Mouse (Mus musculus): ENCODE measurements around the gene Rbm14.

Gene Rbm14

DNA sequence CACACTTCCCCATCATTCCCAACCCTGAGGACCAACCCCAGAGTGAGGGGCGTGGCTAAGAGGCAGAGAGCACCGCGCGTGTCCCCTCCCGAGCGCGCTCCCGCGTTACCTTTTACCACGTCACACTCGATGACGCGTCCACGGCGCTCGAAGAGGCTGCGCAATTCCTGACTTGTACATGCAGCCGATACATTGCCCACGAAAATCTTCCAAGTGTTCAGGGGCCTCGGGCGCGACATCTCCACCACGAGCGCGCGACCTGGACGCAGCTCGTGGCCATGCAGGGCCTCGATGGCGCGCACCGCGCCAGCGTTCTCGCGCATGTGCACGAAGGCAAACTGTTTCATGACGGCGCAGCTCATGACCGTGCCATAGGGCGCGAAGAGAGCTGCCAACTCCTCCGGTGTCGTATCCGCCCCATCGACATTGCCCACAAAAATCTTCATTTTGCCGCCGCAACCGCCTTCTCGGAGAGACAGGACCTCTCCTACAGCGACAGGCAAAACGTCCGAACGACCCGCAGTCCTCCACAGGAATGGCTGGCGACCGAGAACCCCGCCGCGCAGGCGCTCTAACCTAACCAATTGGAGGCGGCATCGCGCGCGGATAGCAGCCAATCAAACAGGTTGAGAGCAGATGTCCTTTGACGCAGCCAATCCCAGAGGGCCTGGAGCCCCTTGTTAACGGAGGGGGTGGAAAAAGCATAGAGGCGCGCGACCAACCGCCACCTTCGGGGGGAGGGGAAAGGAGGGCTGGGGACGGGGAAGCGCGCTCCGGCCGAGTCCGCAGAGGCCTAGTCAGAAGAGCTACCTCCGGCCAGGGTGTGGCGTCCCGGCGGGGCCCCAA is at the start of gene Rbm14, which contains the start of gene Gm21992:
Rbm14 (minus strand) TSS at position 572 of the 846 bp plus-strand sequence.
Gm21992 (minus strand) TSS at position 550 of the 846 bp plus-strand sequence.
- peak; percentile 98 to 99 for DNase-seq (ENCODE audit: low spot score in 2 of 2)

DNA sequence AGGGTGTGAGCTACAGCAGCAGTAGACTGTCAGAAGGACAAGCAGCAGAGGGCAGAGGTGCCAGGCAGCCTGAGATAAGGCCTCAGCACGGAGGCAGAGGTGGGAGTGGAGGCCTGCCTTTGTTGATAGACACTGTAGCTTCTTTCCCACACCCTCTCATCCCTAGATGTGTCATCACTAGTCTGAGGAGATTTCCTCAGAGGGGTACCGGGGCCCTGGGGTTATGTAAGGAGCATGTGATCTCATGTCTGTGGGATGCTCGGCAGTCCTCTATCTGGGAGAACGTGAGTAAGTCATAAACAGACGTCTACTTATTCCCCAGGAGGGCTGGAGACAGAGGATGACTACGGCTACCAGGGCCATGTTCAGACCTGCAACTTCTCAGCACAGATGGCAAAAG is 47.6 kb upstream of the Rbm14 start:
- peak; percentile 64 to 74 for DNase-seq (ENCODE audit: low spot score in 2 of 2)

DNA sequence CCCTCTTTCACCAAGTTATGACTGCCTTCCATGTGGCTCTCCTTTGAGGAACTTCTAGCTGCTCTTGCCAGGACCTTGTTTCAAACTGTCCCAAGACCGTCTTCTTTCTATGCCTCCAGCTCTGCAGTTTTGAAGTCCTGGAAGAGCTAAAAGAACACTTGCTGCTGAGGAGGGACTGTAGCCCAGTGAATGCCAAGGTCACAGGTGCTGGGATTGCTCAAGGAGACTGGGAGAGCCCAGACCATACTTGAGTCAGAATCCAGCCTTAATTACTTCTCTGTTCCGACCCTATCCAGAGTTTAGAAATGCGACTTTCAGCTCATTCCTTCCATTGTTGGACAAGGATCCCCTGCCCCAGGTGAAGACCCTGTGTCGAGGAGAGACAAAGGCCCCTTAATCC is 44.5 kb upstream of the Rbm14 start:
- DNase-seq (ENCODE audit: low spot score in 2 of 2), result no peak

DNA sequence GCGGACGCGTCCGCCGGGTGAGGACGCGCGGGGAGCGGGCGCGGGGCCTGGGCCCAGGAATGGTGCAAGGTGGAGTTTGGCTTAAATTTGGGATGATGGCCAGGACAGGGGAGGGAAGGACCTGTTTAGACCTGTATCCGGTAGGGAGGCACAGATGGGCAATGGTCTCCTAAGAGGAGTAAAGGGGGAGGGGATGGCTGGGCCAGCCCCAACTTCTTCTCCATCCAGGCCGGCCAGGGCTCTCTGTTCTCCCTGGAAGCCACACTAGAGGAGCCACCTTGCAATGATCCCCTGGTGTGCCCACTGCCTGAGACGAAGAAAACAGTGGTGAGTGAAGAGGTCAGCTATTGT is 44.0 kb upstream of the Rbm14 start:
- no peak for DNase-seq (ENCODE audit: low spot score in 2 of 2)

DNA sequence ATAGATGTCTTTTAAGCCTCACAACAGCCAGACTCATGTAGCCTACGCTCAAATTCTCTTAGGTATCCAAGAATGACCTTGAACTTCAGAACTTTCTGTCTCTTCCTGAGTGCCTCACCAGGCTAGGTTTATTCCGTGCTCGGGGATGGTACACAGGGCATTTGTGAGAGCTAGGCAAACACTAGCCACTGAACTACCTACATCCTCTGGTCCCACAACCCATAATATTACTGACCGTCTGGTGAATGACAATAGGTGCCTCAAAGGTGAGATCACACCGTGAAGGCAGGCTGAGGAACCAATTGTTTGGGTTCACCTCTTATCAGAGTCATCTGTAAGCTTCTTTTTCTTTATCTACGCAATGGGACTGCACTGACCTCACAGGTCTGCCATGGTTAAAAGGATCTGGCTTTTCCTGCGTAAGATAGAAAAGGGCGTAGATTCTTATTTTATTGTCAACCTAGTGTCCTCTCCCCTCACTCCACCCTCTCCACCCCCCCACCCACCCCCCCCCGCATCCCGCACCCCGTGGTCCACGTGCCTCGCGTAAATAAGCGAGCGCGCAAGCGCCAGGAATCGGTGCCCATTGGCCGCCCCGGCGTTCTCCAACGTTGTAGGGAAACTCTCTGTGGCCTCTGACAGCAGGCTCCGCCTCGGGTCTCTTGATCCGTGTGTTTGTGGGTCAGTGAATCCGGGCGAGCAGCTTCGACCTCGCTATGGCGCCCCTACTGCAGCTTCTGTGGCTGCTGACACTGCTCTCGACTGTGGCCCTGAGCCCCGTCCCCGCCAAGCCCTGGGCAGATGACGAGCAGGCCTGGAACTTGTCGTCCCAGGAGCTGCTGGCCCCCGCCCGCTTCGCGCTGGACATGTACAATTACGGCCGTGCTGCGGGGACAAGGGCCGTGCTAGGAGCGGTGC is 43.4 kb upstream of the Rbm14 start, which contains the start of gene Ctsf:
Ctsf (plus strand) TSS at position 579 of the 918 bp plus-strand sequence.
- peak; percentile 43 to 71 for DNase-seq (ENCODE audit: low spot score in 2 of 2)

DNA sequence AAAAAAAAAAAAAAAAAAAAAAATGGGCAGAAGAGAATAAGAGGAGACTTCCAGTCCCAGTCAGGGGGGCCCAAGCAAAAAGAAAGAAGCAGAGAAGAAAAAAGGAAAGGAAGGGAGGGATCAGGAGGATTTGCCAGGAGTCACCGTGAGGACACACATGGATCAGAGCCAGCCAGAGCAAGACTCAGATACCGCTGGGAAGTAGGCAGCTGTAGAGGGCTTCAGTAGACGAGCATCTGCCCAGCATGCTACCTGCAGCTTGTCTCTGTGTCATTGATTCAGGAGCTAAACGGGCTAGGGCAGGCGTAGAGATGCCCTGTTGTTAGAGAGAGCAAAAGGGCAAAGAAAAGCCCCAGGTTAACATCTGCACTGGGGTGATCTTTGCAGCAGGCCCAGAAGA is 38.8 kb upstream of the Rbm14 start:
- no peak for DNase-seq (ENCODE audit: low spot score in 2 of 2)

DNA sequence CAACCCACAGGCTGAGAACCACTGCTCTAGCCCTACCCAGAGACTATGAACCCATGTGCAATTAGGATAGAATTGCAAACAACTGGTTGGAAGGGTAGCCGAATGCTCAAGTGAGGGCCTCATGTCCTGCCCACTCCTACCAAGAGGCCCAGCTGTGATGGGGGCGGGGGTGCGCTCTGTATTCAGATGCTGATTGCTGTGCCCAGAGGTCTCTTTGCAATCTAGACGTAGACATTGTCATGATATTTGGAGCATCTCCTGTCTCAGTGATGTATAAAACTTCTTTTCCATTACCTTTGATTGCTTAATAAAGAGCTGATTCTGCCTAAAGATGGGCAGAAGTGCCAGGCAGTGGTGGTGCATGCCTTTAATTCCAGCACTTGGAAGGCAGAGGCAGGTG is 38.4 kb upstream of the Rbm14 start:
- DNase-seq (ENCODE audit: low spot score in 2 of 2), result no peak

DNA sequence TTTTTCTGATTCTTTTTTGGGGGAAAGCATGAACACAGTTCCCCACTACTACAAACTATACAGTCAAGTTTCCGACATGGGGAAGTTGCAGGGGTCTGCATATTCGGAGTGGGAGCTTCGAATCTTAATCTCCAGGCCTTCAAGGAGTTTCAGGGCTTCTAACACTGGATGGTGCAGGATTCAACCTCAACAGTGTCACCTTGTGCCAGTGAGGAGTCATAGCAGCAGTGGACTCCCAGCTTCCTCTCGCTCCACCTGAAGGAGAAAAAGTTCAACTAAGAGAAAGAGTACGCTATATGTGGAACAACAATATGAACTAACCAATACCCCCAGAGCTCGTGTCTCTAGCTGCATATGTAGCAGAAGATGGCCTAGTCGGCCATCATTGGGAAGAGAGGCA is 36.1 kb upstream of the Rbm14 start:
- DNase-seq (ENCODE audit: low spot score in 2 of 2), result no peak

DNA sequence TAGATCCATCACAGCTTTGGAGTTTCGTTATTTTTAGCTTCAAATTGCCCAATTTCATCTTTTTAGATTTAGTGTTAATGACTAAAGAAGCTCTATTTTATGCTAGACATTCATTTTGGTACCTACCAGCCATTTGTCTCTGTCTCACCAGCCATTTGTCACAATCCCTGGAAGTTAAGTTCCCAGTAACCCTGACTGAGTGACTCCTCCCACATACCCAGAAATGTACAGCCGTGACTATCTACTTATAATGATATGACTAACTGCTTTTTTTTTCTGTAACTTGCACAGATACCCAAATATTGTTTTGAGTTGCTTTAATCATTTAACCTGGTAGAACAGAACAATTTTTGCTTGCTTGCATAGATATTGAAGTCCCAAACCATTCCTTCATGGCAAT is 34.4 kb upstream of the Rbm14 start:
- no peak for DNase-seq (ENCODE audit: low spot score in 2 of 2)

DNA sequence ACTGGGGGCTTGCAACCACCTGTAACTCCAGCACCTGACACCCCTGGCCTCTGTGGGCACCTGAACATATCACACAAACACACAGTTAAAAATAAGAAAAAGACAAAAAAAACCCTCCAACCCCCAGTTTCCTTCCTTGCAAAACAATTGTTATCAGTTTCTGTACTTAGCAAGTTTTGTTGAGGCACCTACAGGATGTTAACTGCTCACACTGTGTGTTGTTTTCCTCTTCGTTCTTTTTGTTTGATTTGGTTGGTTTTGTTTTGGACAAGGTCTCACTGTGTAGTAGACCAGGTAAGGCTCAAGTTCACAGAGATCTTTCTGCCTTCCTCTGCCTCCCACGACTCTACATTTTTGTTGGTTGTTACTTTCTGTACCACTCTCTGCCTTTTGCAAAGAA is 31.2 kb upstream of the Rbm14 start:
- no peak for DNase-seq (ENCODE audit: low spot score in 2 of 2)

DNA sequence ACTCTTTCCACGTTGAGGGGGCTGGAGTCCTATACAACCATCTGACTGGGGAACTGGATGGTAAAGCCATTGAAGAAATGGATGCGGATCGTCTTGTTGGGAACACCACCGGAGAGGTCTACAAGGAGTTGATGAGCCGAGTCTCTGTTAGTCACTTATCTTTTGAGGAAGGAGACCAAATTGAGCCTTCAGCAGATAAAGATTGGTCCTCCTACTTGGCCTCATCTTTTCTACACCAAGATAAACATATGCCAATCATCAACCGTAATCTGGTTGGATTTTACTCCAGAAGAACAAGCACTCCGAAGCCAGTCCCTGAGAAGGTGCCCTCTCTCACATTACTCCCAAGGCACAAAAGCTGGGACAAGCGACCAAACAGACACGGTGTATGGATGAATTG is 29.4 kb upstream of the Rbm14 start:
- DNase-seq (ENCODE audit: low spot score in 2 of 2), result no peak

DNA sequence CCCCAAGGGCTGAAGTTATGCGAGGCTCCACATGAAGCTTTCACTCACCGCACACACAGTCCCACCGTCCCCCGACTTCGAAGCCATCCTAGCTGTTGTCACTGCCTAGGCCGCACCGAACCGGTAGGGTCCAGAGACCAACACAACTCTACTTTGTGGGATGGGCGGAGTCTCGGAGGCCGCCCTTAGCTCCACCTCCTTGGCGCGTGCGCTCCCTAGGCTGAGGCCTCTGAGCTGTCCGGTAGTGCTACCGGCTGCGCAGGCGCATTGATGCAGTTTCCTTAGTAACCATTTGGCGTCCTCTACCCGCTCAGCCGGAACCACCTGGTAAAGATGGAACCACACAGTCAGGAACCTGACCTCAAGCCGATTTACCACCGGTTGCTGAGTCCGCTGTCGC is 27.7 kb upstream of the Rbm14 start, which contains the start of the genes Ccs and Ccdc87:
Ccs (minus strand) TSS at position 184 of the 400 bp plus-strand sequence.
Ccdc87 (plus strand) TSS at position 218 of the 400 bp plus-strand sequence.
- peak; percentile 94 to 95 for DNase-seq (ENCODE audit: low spot score in 2 of 2)

DNA sequence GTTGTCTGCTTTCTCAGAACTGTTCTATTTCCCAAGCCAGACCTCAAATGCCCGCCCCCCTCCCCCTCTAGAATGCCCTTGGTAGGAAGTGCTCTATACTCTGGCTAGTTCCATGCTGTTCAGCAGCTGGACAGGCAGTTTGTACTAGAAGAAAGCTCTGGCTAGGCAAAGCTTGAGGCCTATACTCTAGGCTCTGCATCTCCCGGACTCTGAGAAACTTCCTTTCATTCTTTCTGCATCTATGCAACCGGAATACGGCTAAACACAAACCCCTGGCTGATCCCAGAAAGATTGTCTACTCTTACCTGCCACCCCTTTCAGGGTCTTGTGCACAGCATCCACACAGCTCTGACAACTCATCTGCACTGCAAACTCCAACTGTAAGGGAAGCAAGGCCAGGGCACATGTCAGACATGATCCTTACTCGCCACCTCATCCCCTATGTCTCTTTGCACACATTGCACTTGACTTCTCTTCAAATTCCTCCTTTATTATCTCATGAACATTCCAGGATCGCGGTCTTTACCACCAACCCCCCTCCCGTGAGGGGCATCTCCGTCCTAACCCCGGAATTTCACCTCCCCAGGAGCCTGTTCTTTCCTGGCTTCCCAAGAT is 27.2 kb upstream of the Rbm14 start:
- DNase-seq (ENCODE audit: low spot score in 2 of 2), result no peak

DNA sequence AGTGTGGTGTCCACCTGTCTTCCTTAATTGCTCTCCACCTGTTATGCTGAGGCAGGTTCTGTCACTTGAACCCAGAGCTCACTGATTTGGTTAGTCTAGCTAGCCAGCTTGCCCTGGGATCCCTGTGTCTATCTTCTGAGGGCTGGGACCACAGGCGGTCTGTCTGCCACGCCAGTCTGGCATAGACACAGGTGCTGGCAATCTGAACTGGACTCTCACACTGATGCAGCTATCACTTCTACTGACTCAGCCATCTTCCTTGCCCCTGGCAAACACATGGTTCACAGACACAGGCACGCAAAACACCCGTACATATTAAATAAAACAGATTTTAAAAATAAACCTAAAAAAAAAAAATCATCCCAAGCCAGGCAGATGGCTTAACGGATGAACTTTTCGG is 25.6 kb upstream of the Rbm14 start:
- DNase-seq (ENCODE audit: low spot score in 2 of 2), result no peak

DNA sequence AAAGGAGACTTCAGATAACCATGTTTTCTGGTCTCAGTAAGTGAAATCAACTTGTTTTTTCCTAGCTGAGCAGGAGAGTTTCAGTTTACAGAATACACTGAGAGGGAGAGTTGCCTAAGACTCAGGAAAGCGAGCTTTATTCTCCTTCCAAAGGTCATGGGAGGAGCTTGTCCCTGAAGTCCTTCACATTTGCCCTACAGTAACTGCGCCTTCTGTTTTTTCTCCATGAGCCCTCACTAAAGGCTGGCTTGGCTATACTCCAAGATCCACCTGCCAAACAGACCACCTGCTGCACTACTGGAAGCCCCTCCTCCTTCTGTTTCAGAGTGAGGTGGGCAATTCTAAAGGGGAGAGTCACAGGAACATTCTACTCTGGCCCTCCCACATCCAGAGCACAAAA is 24.7 kb upstream of the Rbm14 start:
- no peak for DNase-seq (ENCODE audit: low spot score in 2 of 2)

DNA sequence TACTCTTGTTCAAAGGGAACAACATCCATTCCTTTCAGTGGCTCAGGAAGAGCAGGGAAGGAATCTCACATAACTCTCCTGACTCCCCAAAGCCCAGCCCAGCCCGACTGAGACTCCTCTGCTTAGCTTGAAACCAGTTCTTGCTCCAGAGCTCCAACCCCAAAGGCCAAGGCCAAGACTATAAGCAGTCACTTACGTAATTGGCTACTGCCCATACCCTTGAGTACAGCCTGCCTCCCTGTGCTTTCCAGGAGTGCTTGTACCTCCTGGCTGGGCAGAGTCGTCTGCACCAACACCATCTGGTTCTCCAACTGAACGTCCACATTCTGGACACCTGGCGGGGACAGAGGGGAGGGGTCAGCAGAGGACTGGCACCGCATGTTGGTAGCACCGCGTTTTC is 22.5 kb upstream of the Rbm14 start:
- DNase-seq (ENCODE audit: low spot score in 2 of 2), result no peak

DNA sequence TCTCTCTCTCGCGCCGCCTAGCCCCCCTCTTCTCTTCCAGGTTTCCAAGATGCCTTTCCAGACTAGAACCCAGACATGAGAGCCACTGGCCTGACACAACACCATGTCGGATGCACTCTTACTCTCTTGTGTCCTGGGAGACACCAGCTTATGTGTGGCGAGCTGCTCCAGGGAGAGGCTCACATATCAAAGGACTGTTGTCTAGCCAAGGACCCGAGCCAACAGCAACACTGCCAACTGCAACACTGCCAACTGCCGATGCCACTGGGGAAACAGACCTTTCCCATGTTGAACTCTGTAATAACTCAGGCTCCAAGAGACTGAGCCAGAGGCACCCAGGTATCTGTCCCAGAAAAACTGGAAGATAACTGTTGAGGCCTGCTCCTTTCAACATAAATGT is 17.7 kb upstream of the Rbm14 start:
- no peak for DNase-seq (ENCODE audit: low spot score in 2 of 2)

DNA sequence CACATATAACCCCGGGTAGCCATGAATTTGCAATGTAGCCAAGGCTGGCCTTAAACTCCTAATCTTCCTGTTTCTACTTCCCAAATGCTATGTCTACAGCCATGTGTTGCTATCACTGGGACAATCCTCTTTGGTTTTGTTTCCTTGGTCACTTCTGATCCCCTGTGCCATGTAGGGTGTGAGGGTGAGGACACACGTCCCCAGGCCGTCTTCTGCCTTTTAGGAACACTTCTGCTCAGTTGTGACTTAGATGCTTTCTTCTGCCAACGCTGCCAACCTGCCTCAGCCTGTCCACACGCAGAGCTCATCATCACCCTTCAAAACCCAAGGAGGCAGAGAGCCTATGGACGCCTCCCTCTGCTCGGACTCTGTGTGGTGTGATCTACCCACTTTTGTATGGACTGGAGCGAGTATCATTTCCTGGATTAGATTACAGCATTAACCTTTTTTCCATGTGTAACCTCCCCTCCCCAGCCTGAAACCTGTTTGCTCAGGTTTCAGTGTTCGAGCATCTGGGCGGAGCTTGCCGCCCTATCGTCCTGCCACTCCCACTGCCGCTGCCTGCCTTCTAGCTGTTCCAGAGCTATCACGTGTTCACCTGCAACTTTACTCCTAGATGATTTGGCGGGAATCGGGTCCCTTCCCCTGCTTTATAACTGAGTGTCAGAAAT is 17.1 kb upstream of the Rbm14 start:
- no peak for DNase-seq (ENCODE audit: low spot score in 2 of 2)

DNA sequence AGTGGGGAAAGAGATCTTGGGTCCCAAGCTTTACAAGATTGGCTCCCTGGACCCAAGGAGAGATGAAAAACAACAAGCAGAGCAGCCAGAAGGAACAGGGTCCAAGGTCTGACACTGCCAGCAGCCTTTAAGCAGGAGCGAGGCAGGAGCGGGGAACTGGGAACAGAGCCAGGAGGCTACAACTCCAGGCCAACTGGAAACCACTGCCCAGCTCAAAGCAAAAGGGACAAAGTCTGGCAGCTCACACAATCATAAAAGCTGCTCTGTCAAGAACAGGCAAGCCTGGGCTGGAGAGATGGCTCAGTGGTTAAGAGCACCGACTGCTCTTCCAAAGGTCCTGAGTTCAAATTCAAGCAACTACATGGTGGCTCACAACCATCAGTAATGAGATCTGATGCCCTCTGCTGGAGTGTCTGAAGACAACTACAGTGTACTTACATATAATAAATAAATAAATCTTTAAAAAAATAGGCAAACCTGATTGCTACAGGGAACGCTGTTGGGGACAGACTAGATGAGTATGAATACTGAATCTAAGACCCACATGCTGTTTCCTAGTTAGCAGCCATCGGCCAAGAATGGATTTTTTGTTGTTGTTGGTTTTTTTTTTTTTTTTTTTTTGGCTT is 9.4 kb upstream of the Rbm14 start:
- no peak for DNase-seq (ENCODE audit: low spot score in 2 of 2)

DNA sequence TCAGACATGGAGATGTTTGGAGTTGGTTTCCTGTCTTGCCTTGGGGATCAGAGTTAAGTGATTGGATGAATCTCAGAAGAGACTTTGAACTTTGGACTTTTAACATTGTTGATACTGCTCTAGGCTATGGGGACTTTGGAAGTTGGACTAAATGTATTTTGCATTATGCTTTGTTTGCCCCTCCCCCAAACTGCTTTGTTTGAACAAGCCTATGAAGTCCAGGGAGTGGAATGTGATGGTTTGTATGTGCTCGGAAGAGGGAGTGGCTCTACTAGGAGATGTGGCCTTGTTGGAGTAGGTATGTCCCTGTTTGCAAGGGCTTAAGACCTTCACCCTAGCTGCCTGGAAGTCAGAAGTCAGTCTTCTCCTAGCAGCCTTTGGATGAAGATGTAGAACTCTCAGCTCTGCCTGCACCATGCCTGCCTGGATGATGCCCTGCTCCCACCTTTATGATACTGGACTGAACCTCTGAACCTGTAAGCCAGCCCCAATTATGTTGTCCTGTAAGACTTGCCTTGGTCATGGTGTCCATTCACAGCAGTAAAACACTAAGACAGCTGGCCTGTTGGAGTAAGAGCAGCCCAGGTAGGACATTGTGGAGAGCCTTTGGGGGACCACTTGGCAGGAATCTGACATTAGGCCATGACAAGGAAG is 5.9 kb upstream of the Rbm14 start:
- no peak for DNase-seq (ENCODE audit: low spot score in 2 of 2)

All from spleen, postnatal 36 days (tissue).